Mouse (Mus musculus): Measurements from ENCODE around the gene Mrps18b.
A peak's percentile ranks its signal among the peaks of the same experiment; 100 is the strongest.

Mrps18b gene

GRCm38 (mm10) chr17:35874721-35875120 is 41.5 kb downstream of the Mrps18b start:
- DNase-seq (ENCODE audit: low spot score), result no peak

DNA sequence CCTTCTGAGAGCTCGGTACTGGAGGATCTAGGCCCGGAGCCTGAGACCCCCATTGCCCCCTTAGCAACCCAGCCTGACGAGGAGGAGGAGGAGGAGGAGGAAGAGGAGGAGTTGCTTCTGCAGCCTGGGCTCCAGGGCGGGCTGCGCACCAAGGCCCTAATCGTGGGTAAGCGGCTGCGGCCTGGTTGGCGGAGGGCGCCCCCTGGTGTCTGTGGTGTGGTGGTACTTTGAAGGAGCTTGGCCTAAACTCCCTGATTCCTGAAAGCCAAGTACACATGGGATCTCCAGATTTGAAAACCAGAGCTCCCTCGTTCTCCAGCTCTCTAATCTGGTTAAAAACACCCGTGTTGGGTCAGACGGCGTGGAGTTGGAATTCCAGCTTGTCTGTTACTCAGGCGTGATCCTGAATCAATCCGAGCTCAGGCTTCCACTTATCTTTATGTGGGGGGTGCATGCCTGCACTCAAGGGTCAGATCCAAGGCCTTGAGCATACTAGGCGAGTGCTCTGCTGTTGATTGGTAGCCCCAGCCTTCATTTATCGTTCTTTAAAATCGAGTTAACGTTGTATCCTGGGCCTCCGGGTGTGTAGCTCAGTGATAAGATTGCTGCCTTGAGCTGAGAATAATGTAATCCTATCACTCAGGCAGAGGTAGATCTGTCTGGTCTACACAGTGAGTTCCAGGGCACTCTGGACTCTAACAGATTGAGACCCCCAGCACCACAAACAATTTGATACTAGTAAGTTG is 42.2 kb downstream of the Mrps18b start:
- peak; percentile 95 for DNase-seq (ENCODE audit: low spot score)

GRCm38 (mm10) chr17:35870884-35871696 is 45.1 kb downstream of the Mrps18b start:
- no peak for DNase-seq (ENCODE audit: low spot score)

GRCm38 (mm10) chr17:35870151-35870883 is 45.9 kb downstream of the Mrps18b start:
- peak; percentile 40 for DNase-seq (ENCODE audit: low spot score)

GRCm38 (mm10) chr17:35869346-35870067 is 46.7 kb downstream of the Mrps18b start:
- peak; percentile 32 for DNase-seq (ENCODE audit: low spot score)

DNA sequence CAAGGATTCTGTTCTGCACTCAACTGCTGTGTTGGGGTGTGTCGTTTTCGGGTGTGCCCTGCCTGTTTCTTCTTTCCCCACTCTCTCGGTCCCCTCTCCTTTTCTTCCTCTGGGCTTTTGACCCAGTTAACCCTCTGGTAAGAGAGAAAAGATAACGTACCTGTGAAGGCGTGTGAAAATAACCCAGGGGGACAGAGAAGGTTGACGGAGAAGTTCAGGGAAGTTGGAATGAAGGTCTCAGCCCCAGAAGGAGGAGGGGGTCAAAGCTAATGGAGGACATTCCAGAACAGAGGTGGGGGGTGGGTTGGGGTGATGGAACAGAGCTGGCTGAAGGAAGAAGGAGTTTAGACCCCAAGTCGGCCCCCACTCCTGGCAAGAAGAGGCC is 47.2 kb downstream of the Mrps18b start:
- DNase-seq (ENCODE audit: low spot score), result no peak

- no peak for DNase-seq (ENCODE audit: low spot score)
Measured at GRCm38 (mm10) chr17:35868165-35868820, 47.9 kb downstream of the Mrps18b start.

DNA sequence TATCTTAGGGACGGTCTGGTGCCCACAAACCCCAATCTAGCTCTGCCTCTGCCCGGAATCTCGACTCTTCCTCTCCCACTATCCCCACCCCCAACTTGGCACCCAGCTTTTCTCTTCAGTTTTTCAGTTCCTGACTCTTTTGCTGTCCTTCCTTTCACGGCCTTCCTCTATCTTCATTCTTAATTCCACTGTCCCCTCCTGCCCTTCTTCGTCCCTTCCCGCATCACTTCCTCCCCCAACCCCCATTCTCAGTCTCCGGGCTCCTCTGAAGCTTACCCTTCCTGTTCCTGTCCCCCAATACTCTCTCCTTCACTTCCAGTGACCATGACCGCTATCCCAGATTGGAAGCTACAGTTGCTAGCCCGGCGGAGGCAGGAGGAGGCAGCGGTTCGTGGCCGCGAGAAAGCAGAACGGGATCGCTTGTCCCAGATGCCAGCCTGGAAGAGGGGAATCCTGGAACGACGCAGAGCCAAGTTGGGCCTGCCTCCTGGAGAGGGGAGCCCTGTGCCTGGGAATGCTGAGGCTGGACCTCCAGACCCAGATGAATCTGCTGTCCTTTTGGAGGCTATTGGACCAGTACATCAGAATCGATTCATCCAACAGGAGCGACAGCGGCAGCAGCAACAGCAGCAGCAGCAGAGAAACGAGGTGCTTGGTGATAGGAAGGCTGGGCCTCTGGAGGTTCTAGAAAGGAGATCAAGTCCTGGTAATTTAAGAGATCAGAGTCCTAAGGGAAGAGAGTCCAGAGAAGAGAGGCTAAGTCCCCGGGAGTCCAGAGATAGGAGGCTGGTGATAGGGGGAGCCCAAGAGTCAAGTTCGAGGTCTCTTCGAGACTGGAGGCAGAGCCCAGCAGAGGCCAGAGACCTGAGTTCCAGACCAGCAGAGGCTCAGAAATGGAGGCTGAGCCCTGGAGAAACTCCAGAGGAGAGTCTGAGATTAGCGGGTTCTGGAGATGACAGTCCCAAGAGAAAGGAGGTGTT is 49.0 kb downstream of the Mrps18b start:
- DNase-seq (ENCODE audit: low spot score), result no peak

DNA sequence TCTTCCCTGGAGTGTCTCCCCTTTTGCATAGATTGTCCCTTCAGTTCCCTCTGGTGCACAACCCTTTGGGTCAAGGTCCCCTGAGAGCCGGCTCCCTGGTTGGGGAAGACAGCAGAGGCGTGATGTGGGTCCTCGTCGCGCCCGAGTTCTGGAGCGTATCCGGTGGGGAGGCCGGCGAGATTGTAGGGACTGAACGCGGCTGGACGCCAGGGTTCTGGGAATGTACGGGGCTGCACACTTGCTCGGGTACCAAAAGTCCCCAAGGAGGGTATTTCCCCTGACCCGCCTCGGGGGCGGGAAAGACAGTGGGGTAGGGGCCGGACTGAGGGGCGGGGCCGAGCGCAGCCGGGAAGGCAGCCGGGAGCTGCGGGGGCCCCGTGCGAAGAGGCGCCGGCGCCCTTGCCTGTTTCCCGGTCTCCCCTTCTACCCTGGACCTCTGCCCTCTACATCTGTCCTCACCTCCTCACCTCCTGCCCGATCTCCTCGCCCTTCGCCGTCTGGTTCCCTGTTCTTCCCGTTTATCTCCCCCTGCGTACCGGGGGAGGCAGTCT is 49.8 kb downstream of the Mrps18b start:
- peak; percentile 59 for DNase-seq (ENCODE audit: low spot score)

DNA sequence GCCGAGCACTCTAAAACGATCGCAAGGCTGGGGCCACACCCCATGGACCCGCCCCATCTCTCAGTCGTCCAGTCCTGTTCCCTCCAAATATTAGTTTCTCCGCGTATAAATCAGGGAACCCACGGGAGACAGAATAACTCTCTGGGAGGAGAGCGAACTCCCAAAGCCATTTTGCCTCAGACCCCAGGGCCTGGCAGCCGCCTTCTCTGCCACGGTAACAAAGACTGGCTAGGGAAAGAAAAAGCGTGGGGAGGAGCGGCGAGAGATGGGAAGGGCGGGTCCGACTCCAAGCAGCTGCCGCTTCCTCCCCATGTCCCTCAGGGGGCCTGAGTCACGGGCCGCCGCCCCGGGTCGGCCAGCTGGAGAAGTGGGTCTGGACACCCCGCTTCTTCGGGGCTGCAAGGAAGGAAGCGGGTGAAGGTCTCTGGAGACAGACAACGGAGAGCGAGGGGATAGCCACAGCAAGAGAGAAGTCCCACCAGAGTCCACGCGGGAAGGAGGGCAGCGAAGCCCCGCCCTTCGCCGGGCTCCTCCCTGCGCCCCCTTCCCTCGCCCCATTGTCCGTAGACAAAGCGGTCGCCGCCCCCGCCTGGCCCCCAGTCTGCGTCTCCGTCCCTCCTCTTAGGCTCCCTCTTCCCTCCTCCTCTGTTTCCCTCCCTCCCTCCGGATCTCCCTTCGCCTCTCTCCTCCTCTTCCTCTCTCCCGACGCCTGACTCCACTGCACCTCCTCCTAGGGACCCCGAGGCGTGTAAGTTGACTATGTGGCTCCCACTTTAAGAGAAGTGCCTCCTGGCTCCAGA is 50.5 kb downstream of the Mrps18b start, which contains the start of gene Ppp1r18:
Ppp1r18 (plus strand) TSS at position 113 of the 800 bp plus-strand sequence.
- DNase-seq (ENCODE audit: low spot score), result peak; percentile 59

DNA sequence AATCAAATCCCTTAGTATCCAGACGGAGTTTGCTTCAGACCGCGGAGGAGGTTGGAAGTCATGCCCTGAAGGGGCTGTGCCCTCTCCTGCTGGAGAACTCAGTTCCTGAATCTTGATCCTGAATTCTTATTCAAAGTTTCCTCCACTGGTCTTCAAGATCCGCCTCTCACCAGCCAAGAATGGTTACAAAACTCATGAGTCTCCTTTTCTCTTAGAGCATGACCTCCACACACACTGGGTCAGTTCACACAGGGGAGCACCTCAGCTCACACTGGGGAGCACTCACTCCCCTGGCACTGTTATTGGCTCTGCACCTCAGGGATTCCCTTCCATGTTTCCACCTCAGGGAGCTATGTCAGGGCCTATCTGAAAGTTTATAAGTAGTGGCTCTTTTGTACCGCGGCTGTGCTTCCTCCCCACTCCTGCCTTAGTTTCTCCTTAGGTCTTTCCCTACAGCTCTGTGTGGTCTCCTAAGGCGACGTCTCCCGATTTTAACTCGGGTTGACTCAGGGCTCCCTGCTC is 51.3 kb downstream of the Mrps18b start:
- DNase-seq (ENCODE audit: low spot score), result no peak

- peak; percentile 86 for DNase-seq (ENCODE audit: low spot score)
Measured at GRCm38 (mm10) chr17:35861198-35861857, 54.9 kb downstream of the Mrps18b start, which contains the start of gene Nrm. Nrm (plus strand) TSS chr17:35861318.

GRCm38 (mm10) chr17:35860831-35861197 is 55.4 kb downstream of the Mrps18b start:
- no peak for DNase-seq (ENCODE audit: low spot score)

Data from urinary bladder, postnatal 25 days (tissue).